Mouse (Mus musculus): ENCODE data around the gene 4930519P11Rik. TPM values are rescaled to one million over a fixed set of nuclear protein-coding genes. Genes with fewer than 3 reads are reported as not detected.

Gene 4930519P11Rik
- polyA plus RNA-seq, 1 experiment from 2014 or later: 0.41 TPM

DNA sequence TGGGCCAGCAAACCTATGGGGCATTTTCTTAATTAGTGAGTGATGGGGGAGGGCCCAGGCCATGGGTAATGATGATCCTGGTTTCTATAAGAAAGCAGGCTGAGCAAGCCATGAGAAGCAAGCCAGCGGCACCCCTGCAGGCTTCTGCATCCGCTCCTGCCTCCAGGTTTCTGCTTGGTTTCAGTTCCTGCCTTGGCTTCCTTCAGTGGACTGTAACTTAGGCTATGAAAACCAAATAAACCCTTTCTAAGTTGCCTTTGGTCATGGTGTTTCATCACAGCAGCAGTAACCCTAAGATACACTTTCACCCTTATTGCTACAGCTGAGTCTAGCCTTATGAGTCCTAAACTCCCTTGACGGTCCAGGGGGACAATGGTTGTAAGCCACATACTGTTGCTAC lies 15.8 kb downstream of the 4930519P11Rik start:
- no peaks in the 10 kb centered on the region for H3K4me1 ChIP-seq (ENCODE audit: control insufficient read depth, insufficient read depth, low read length)
- no peaks in the 10 kb centered on the region for H3K9me3 ChIP-seq (replicated peaks; ENCODE audit: control insufficient read depth, low read length, poor library complexity, severe bottlenecking)
- H3K27me3 ChIP-seq (ENCODE audit: control insufficient read depth, insufficient read depth, low read depth, low read length): no peaks in the 10 kb centered on the region
- H3K27ac ChIP-seq (ENCODE audit: low read length): no peak overlapping the region
- no peak overlapping the region for H3K4me2 ChIP-seq (ENCODE audit: low read length)
- no peak overlapping the region for H3K9ac ChIP-seq (ENCODE audit: low read depth, low read length)
- no peak for ATAC-seq
- whole genome bisulfite sequencing: 96% methylated on average over 3 of the region's 3 CpGs
- no peak overlapping the region for H3K4me3 ChIP-seq (ENCODE audit: low read depth, low read length)
- H3K36me3 ChIP-seq (ENCODE audit: control insufficient read depth, insufficient read depth, low read length): no peaks in the 10 kb centered on the region; the same call in 1 of the 2 replicates

DNA sequence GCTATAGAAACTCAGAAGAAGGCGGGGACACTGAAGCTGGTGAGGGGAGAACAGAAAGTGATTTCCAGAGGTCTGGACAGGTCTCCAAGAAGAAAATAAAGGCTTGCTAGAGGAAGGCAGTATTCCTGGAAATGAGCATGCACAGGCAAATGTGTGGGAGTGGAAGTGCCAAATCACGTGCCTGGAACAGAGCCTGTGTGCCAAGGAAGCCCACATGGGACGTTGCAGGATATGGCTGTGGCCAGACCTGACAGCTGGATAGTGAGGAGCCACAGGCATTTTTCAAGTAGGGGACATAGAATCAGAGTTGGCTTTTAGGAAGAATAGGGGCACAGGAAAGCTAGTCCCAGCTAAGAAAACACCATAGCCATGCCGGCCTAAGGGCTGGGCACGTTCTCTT lies 17.5 kb downstream of the 4930519P11Rik start:
- Histone ChIP-seq H3K4me1 (ENCODE audit: control insufficient read depth, insufficient read depth, low read length) (no peaks in the 10 kb centered on the region), H3K4me3 (ENCODE audit: low read depth, low read length) (no peak overlapping the region), H3K27me3 (ENCODE audit: control insufficient read depth, insufficient read depth, low read depth, low read length) (no peaks in the 10 kb centered on the region), H3K36me3 (ENCODE audit: control insufficient read depth, insufficient read depth, low read length) (no peaks in the 10 kb centered on the region; the same call in 1 of the 2 replicates), H3K27ac (ENCODE audit: low read length) (no peak overlapping the region), H3K9me3 (replicated peaks; ENCODE audit: control insufficient read depth, low read length, poor library complexity, severe bottlenecking) (no peaks in the 10 kb centered on the region), H3K9ac (ENCODE audit: low read depth, low read length) (no peak overlapping the region), H3K4me2 (ENCODE audit: low read length) (no peak overlapping the region)
- ATAC-seq: no peak
- WGBS: 84% methylated on average over 5 of the region's 5 CpGs

DNA sequence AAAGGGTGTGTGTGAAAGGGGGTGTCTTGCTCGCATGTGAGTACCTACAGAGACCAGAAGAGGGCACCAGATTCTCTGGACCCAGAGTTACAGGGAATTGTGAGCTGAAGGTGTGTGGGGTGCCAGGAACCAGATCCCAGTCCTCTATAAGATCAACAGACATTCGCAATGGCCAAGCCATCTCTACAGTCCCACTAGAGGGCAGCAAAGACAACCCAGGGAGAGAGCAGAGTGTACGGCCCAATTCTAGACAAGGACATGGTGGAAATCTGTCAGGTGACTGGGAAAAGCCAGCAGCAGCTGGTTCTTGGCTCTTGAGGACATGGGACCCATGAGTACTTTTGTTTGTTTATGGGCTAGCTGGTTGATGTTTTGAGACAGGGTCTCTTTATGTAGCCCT lies 20.2 kb downstream of the 4930519P11Rik start:
- H3K36me3 ChIP-seq (ENCODE audit: control insufficient read depth, insufficient read depth, low read length): no peaks in the 10 kb centered on the region; the same call in 1 of the 2 replicates

DNA sequence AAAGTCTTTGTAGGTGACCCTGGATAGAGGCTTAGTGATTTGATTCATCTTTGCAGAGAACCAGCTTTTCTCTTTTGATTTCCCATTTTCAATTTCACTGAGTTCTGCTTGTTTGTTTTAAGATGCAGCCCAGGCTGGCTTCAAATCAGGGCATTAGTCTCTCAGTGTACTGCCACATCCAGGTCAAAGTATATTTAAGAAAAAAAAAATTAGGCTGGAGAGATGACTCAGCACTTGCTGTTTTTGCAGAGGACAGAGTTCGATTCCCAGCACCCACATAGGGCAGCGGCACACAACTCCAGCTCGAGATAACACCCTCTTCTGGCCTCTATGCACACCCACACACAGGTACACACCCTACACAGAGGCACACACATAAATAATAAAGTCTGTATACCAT lies 22.0 kb downstream of the 4930519P11Rik start:
- no peaks in the 10 kb centered on the region for H3K9me3 ChIP-seq (replicated peaks; ENCODE audit: control insufficient read depth, low read length, poor library complexity, severe bottlenecking)
- no peak overlapping the region for H3K4me3 ChIP-seq (ENCODE audit: low read depth, low read length)
- H3K27ac ChIP-seq (ENCODE audit: low read length): no peak overlapping the region
- no peaks in the 10 kb centered on the region; the same call in 1 of the 2 replicates for H3K36me3 ChIP-seq (ENCODE audit: control insufficient read depth, insufficient read depth, low read length)
- H3K4me2 ChIP-seq (ENCODE audit: low read length): no peak overlapping the region
- H3K27me3 ChIP-seq (ENCODE audit: control insufficient read depth, insufficient read depth, low read depth, low read length): no peaks in the 10 kb centered on the region
- ATAC-seq: no peak
- no peaks in the 10 kb centered on the region for H3K4me1 ChIP-seq (ENCODE audit: control insufficient read depth, insufficient read depth, low read length)
- WGBS: 93% methylated on average over 3 of the region's 3 CpGs
- H3K9ac ChIP-seq (ENCODE audit: low read depth, low read length): no peak overlapping the region

More for the DNA sequence above, 20.2 kb downstream of the 4930519P11Rik start:
- Histone ChIP-seq H3K4me3 (ENCODE audit: low read depth, low read length) (no peak overlapping the region), H3K27ac (ENCODE audit: low read length) (no peak overlapping the region), H3K4me2 (ENCODE audit: low read length) (no peak overlapping the region), H3K27me3 (ENCODE audit: control insufficient read depth, insufficient read depth, low read depth, low read length) (no peaks in the 10 kb centered on the region), H3K9me3 (replicated peaks; ENCODE audit: control insufficient read depth, low read length, poor library complexity, severe bottlenecking) (no peaks in the 10 kb centered on the region), H3K4me1 (ENCODE audit: control insufficient read depth, insufficient read depth, low read length) (no peaks in the 10 kb centered on the region), H3K9ac (ENCODE audit: low read depth, low read length) (no peak overlapping the region)
- 69% methylated on average over 3 of the region's 3 CpGs for WGBS
- no peak for ATAC-seq

DNA sequence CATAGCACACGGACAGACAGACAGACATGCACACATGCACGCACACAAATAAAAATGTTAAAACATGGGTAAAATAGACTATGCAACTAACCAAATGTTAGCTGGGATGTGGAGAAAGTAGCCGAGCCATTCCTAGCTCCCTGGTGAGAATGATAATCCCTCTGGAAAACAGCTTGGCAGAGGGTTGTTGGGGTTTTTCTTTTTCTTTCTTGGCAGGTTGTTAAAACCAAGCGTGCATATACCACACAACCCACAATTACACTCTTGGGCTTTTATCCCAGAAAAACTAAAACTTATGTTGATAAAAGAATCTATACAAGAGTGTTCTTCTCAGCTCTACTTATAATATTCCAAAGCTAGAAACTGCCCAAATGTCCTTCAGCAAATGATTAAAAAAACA lies 24.2 kb downstream of the 4930519P11Rik start:
- Histone ChIP-seq H3K4me3 (ENCODE audit: low read depth, low read length) (no peak overlapping the region), H3K4me1 (ENCODE audit: control insufficient read depth, insufficient read depth, low read length) (peaks cover 3% of the 10 kb centered on the region; the same call in 1 of the 2 replicates), H3K27ac (ENCODE audit: low read length) (no peak overlapping the region), H3K27me3 (ENCODE audit: control insufficient read depth, insufficient read depth, low read depth, low read length) (no peaks in the 10 kb centered on the region), H3K9ac (ENCODE audit: low read depth, low read length) (no peak overlapping the region), H3K4me2 (ENCODE audit: low read length) (no peak overlapping the region), H3K36me3 (ENCODE audit: control insufficient read depth, insufficient read depth, low read length) (no peaks in the 10 kb centered on the region; the same call in 1 of the 2 replicates), H3K9me3 (replicated peaks; ENCODE audit: control insufficient read depth, low read length, poor library complexity, severe bottlenecking) (no peaks in the 10 kb centered on the region)
- no peak for ATAC-seq
- 73% methylated on average over 4 of the region's 4 CpGs for WGBS

DNA sequence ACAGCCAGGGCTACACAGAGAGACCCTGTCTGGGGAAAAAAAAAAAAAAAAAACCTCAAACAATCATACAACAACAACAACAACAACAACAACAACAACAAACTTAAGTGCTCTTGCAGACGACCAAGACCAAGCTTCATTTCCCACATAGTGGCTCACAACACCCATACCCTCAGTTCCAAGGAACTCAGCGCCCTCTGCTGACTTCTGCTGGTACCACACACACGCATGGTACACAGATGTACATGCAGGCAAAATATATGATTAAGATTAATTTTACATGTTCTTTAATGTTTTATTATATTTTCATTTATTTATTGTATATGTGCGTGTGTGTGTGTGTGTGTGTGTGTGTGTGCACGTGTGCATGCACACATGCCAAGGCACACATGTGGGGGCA lies 26.8 kb downstream of the 4930519P11Rik start:
- Histone ChIP-seq H3K36me3 (ENCODE audit: control insufficient read depth, insufficient read depth, low read length) (no peaks in the 10 kb centered on the region), H3K9ac (ENCODE audit: low read depth, low read length) (no peak overlapping the region), H3K4me1 (ENCODE audit: control insufficient read depth, insufficient read depth, low read length) (peaks cover 3% of the 10 kb centered on the region; the same call in 1 of the 2 replicates), H3K4me3 (ENCODE audit: low read depth, low read length) (no peak overlapping the region), H3K27me3 (ENCODE audit: control insufficient read depth, insufficient read depth, low read depth, low read length) (no peaks in the 10 kb centered on the region), H3K27ac (ENCODE audit: low read length) (no peak overlapping the region), H3K9me3 (replicated peaks; ENCODE audit: control insufficient read depth, low read length, poor library complexity, severe bottlenecking) (no peaks in the 10 kb centered on the region), H3K4me2 (ENCODE audit: low read length) (no peak overlapping the region)
- WGBS: 76% methylated on average over 5 of the region's 5 CpGs
- no peak for ATAC-seq

DNA sequence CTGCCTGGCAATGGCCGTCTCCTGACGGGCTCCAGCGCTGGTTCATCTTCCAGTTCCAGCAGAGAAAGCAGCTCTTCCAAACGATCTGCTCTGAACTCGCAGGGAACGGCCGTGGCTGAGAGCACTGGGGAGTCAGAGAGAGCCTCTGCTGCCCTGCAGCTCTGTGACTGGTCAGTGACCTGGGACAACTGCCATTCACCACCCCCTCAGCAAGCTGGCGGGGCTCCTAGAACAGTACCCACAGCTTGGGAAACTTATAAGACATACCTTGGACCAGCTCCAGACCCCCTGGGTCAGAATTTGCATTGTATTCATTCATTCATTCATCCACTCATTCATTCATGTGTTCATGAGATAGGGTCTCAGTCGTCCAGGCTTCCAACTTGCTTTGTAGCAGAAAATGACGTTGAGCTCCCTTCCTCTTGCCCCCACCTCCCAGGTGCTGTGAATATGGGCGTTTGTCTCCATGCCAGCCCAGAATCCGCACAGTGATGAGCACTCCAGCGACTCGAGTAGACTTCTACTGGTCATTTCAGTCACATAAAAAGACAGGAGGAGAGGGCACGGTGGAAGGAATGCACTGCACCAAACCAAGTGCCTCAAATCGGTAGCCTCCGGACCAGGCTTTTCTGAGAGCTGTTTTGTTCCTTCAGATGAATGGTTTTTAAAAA lies 28.2 kb downstream of the 4930519P11Rik start:
- 59% methylated on average over 17 of the region's 17 CpGs for WGBS
- no peak overlapping the region for H3K4me3 ChIP-seq (ENCODE audit: low read depth, low read length)
- no peak overlapping the region for H3K27ac ChIP-seq (ENCODE audit: low read length)
- H3K27me3 ChIP-seq (ENCODE audit: control insufficient read depth, insufficient read depth, low read depth, low read length): no peaks in the 10 kb centered on the region
- no peaks in the 10 kb centered on the region for H3K36me3 ChIP-seq (ENCODE audit: control insufficient read depth, insufficient read depth, low read length)
- no peak for ATAC-seq
- no peak overlapping the region for H3K4me2 ChIP-seq (ENCODE audit: low read length)
- H3K9me3 ChIP-seq (replicated peaks; ENCODE audit: control insufficient read depth, low read length, poor library complexity, severe bottlenecking): no peaks in the 10 kb centered on the region
- peaks cover 3% of the 10 kb centered on the region; the same call in 1 of the 2 replicates for H3K4me1 ChIP-seq (ENCODE audit: control insufficient read depth, insufficient read depth, low read length)
- no peak overlapping the region for H3K9ac ChIP-seq (ENCODE audit: low read depth, low read length)

DNA sequence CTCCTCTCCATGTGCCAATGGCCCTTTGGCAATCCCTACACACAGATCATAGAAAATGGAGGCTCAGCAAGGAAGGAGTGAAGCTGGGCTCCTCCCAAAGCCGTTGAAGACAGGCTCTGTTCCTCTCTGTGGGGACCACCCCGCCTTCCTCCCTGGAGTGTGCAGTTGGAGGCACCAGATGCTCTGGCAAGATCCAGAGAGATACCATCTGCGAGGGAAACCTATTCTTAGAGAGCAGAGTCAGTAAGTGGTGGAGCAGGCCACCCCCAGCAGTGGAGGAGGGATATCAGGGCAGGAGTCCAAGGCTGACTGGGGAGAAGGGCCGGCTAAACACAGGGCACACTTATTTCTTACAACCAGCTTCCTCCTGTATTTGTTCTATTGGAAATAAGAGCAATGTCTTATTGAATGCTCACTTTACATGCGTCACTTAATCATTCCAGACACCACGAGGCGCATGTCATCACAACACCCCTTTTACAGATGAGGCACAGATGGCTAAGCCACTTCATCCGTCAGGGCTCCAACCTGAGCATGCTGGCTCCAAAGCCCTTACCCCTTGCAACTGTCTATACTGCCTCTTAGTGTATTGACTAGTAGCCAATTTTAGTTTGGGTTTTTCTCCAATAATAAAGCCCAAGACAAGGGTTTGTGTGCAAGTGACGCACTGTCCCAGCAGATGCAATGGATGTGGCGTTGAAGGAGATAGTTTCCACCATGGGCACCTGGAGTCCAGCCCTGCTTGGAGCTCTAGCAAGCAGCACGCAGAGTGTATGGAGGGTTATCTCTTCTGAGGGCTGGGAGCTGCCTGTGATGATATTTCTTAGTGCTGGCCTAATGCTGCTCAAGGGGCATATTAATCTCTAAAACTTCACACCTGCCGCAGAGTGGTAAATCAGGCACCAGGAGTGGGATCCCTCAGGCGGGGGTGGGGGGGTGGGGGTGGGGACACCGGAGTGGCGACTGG lies 29.0 kb downstream of the 4930519P11Rik start:
- peaks cover 3% of the 10 kb centered on the region; the same call in 1 of the 2 replicates for H3K4me1 ChIP-seq (ENCODE audit: control insufficient read depth, insufficient read depth, low read length)
- no peak overlapping the region for H3K4me3 ChIP-seq (ENCODE audit: low read depth, low read length)
- peak; percentile 66 for ATAC-seq
- H3K27ac ChIP-seq (ENCODE audit: low read length): peak overlapping the region; percentile 14; the same call in 1 of the 2 replicates
- no peak overlapping the region for H3K4me2 ChIP-seq (ENCODE audit: low read length)
- no peaks in the 10 kb centered on the region for H3K36me3 ChIP-seq (ENCODE audit: control insufficient read depth, insufficient read depth, low read length)
- H3K27me3 ChIP-seq (ENCODE audit: control insufficient read depth, insufficient read depth, low read depth, low read length): no peaks in the 10 kb centered on the region
- no peak overlapping the region for H3K9ac ChIP-seq (ENCODE audit: low read depth, low read length)
- H3K9me3 ChIP-seq (replicated peaks; ENCODE audit: control insufficient read depth, low read length, poor library complexity, severe bottlenecking): no peaks in the 10 kb centered on the region
- WGBS: 51% methylated on average over 15 of the region's 15 CpGs

DNA sequence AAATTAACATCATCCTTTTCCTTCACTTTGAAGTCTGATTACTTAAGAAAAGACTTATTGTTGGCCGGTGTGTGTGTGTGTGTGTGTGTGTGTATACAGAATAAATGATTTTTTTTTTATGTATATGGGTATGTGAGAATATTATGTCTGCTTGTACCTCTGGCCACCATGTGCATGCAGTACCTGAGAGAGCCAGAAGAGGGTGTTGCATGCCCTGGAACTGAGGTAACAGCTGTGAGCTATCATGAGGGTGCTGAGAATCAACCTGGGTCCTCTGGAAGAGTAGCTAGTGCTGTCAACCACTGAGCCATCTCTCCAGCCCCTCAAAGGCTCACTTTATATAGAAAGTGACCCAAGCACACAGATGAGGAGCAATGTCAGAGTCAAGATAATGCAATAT lies 31.8 kb downstream of the 4930519P11Rik start:
- no peaks in the 10 kb centered on the region for H3K9me3 ChIP-seq (replicated peaks; ENCODE audit: control insufficient read depth, low read length, poor library complexity, severe bottlenecking)
- no peak overlapping the region for H3K9ac ChIP-seq (ENCODE audit: low read depth, low read length)
- 90% methylated on average over 1 of the region's 1 CpGs for WGBS
- H3K4me1 ChIP-seq (ENCODE audit: control insufficient read depth, insufficient read depth, low read length): peaks cover 10% of the 10 kb centered on the region
- no peak overlapping the region for H3K4me2 ChIP-seq (ENCODE audit: low read length)
- no peak overlapping the region for H3K27ac ChIP-seq (ENCODE audit: low read length)
- no peak overlapping the region for H3K4me3 ChIP-seq (ENCODE audit: low read depth, low read length)
- ATAC-seq: no peak
- no peaks in the 10 kb centered on the region for H3K36me3 ChIP-seq (ENCODE audit: control insufficient read depth, insufficient read depth, low read length)
- H3K27me3 ChIP-seq (ENCODE audit: control insufficient read depth, insufficient read depth, low read depth, low read length): no peaks in the 10 kb centered on the region

Measured in midbrain, embryonic 16.5 days (tissue).